Mouse (Mus musculus): ENCODE results near the gene Psmd4. TPM values are rescaled to one million over a fixed set of nuclear protein-coding genes. Genes with fewer than 3 reads are reported as not detected.
A peak's percentile ranks its signal among the peaks of the same experiment; 100 is the strongest.

Psmd4 gene
- polyA plus RNA-seq, 1 experiment from 2014 or later: 341 TPM

GRCm38 (mm10) chr3:95016532-95017056, 25.8 kb downstream of the Psmd4 start:
- Histone ChIP-seq H3K36me3 (peaks cover 22% of the 10 kb centered on the region), H3K9me3 (replicated peaks) (no peaks in the 10 kb centered on the region), H3K27me3 (ENCODE audit: low read depth, poor library complexity, severe bottlenecking) (no peaks in the 10 kb centered on the region), H3K4me1 (peaks cover 32% of the 10 kb centered on the region), H3K4me3 (peak overlapping the region; percentile 74), H3K27ac (replicated peaks) (peak overlapping the region; percentile 94)
- DNase-seq (ENCODE audit: low spot score): no peak
- 5% methylated on average over 21 of the region's 21 CpGs for WGBS

DNA sequence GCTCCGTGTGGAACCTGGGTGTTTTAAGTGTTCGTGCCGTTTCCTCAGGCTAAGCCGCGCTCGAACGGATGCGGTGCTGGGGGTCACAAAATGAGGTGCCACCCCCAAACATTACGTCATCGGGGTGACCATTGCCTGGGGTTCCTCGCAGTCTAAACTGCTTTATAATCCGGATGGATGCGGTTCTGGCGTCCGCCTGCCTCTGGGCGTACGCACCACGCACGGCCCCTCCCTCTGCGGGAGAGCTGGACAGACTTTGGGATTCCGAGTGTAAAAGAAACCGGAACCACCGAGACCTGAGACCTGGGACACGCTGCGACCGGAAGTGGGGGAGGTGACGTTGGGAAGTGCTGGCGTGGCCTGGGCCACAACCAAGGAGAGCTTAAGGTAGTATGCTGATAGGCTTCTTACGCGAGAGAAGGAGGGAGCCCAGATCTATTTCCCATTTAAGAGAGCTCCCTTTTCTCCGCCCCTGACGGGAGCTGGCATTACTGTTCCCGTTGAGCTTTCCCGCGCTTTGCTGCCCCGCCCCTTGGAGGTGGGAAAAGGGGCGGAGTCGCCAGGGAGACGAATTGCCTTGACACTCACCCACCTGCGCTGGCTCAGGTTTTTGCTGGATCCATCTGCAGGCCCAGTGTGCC, 26.4 kb downstream of the Psmd4 start:
- under 1% methylated on average over 40 of the region's 40 CpGs for WGBS
- H3K4me3 ChIP-seq: peak overlapping the region; percentile 74
- peaks cover 32% of the 10 kb centered on the region for H3K4me1 ChIP-seq
- DNase-seq (ENCODE audit: low spot score): peak; percentile 88
- H3K27me3 ChIP-seq (ENCODE audit: low read depth, poor library complexity, severe bottlenecking): no peaks in the 10 kb centered on the region
- peak overlapping the region; percentile 94 for H3K27ac ChIP-seq (replicated peaks)
- H3K36me3 ChIP-seq: peaks cover 27% of the 10 kb centered on the region
- no peaks in the 10 kb centered on the region for H3K9me3 ChIP-seq (replicated peaks)

- Histone ChIP-seq H3K9me3 (replicated peaks) (no peaks in the 10 kb centered on the region), H3K4me3 (peak within 1 kb of the TSS; percentile 74), H3K27me3 (ENCODE audit: low read depth, poor library complexity, severe bottlenecking) (no peaks in the 10 kb centered on the region), H3K36me3 (peaks cover 33% of the 10 kb centered on the region), H3K4me1 (peaks cover 32% of the 10 kb centered on the region), H3K27ac (replicated peaks) (peak within 1 kb of the TSS; percentile 94)
- under 1% methylated on average over 27 of the region's 37 CpGs for WGBS
- DNase-seq (ENCODE audit: low spot score): peak; percentile 98
Observed at GRCm38 (mm10) chr3:95015337-95015872, 27.0 kb downstream of the Psmd4 start, which contains the start of gene Zfp687. Gene Zfp687 (minus strand): TSS chr3:95015448.

DNA sequence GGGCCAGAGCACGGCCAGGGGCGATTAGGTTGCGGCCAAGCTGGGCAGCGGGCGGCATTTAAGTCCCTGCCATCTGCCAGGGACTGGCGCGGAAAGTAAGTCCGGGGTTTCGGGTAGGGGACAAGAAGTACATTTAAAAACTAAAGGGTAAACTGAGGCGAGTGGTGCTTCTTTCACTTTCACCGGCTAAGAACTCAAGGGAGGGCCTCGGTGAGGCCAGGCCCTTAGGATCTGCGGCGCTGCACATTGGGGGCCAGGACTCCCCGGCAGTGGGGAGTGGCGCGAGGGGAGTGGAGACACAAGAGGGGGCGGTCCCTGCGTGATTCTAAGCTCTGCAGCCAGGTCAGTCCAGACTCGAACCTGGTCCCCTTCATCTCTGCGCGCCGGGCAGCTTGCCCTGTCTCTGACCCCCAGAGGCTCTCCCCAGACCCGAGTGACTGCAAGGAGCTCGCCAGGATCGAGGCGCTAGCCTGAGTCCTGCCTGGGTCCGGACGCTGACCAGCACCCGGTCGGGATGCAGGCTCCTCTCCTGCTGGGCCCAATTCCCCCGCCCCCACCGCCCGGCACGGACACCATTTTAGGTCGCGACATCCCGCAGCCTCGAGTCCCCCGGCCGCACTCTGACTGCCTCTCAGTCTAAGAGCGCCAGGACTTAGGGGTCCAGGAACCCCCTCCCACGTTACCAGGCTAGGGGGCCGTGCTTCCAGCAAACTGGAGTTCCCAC, 27.8 kb downstream of the Psmd4 start:
- peak overlapping the region; percentile 94 for H3K27ac ChIP-seq (replicated peaks)
- H3K4me1 ChIP-seq: peaks cover 32% of the 10 kb centered on the region
- H3K27me3 ChIP-seq (ENCODE audit: low read depth, poor library complexity, severe bottlenecking): no peaks in the 10 kb centered on the region
- WGBS: under 1% methylated on average over 44 of the region's 44 CpGs
- H3K9me3 ChIP-seq (replicated peaks): no peaks in the 10 kb centered on the region
- H3K36me3 ChIP-seq: peaks cover 36% of the 10 kb centered on the region
- DNase-seq (ENCODE audit: low spot score): peak; percentile 74
- peak overlapping the region; percentile 74 for H3K4me3 ChIP-seq

DNA sequence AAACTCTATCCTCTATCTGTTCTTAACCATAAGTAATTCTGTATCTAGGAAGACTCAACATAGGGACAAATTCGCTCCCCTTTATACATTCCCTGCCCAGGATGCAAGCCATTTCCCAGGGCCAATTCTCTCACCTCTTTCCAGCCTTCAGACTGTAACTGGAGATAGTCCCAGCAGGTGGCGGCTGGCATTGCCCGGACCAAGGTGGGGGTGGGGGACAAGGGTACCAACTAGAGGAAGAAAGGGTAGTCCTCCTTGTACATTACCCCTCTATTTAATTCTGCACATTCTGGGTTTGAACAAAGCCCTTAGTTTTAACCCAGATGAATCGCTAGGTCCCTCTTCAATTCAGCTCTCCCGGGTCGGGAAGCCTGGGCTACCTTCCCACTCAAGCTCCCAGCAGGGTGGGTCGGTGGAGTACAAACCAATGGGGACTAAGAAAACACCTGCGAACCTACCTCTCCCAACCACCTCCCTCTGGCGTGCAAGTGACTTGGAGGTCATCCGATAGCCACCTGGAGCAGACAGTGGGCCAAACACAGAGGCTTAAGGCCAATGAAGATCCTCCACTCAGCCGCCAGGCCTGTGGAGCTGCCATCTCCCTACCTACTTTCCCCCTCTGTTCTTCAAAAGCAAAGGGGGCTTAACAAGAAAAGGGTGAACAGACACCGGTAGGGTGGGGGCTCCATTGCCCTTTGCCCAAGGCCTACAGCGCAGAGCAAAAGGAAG, 28.6 kb downstream of the Psmd4 start:
- DNase-seq (ENCODE audit: low spot score): no peak
- Histone ChIP-seq H3K27ac (replicated peaks) (peak overlapping the region; percentile 94), H3K9me3 (replicated peaks) (no peaks in the 10 kb centered on the region), H3K36me3 (peaks cover 43% of the 10 kb centered on the region), H3K27me3 (ENCODE audit: low read depth, poor library complexity, severe bottlenecking) (no peaks in the 10 kb centered on the region), H3K4me3 (peak overlapping the region; percentile 74), H3K4me1 (peaks cover 32% of the 10 kb centered on the region)
- 14% methylated on average over 13 of the region's 13 CpGs for WGBS

GRCm38 (mm10) chr3:95012982-95013381, 29.4 kb downstream of the Psmd4 start:
- Histone ChIP-seq H3K4me3 (peak overlapping the region; percentile 74), H3K4me1 (peaks cover 39% of the 10 kb centered on the region)

DNA sequence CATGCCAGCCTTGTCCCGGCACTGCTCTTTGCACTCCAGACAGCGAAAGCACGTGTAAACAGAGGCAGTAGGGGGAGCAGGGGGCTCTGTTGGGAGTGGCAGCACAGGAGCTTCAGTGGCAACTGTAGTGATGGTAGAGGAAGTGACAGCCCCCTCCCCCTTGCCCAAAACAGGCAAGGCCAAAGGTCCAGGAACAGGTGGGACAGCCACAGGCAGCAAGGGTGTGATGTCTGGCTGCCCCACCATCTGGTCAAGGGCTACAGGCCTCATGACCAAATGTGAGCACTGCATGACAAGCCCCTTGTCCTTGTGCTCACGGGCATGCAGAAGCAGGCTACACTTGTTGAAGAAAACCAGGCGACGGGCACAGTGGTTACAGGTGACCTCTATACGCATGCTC, 32.0 kb downstream of the Psmd4 start:
- H3K27me3 ChIP-seq (ENCODE audit: low read depth, poor library complexity, severe bottlenecking): no peaks in the 10 kb centered on the region
- H3K36me3 ChIP-seq: peaks cover 77% of the 10 kb centered on the region
- DNase-seq (ENCODE audit: low spot score): no peak
- no peaks in the 10 kb centered on the region for H3K9me3 ChIP-seq (replicated peaks)
- no peak overlapping the region for H3K4me3 ChIP-seq
- peaks cover 46% of the 10 kb centered on the region for H3K4me1 ChIP-seq
- no peak overlapping the region for H3K27ac ChIP-seq (replicated peaks)
- 88% methylated on average over 7 of the region's 7 CpGs for WGBS

More at GRCm38 (mm10) chr3:95012982-95013381, 29.4 kb downstream of the Psmd4 start:
- 89% methylated on average over 3 of the region's 3 CpGs for WGBS
- H3K27ac ChIP-seq (replicated peaks): no peak overlapping the region
- H3K9me3 ChIP-seq (replicated peaks): no peaks in the 10 kb centered on the region
- H3K27me3 ChIP-seq (ENCODE audit: low read depth, poor library complexity, severe bottlenecking): no peaks in the 10 kb centered on the region
- H3K36me3 ChIP-seq: peaks cover 52% of the 10 kb centered on the region
- DNase-seq (ENCODE audit: low spot score): no peak

GRCm38 (mm10) chr3:95007706-95008105, 34.7 kb downstream of the Psmd4 start:
- Histone ChIP-seq H3K27ac (replicated peaks) (peak overlapping the region; percentile 43; the same call in 1 of the 2 replicates), H3K36me3 (peaks cover 98% of the 10 kb centered on the region), H3K27me3 (ENCODE audit: low read depth, poor library complexity, severe bottlenecking) (no peaks in the 10 kb centered on the region), H3K4me1 (peaks cover 27% of the 10 kb centered on the region), H3K9me3 (replicated peaks) (no peaks in the 10 kb centered on the region), H3K4me3 (no peak overlapping the region)
- WGBS: 87% methylated on average over 9 of the region's 9 CpGs
- no peak for DNase-seq (ENCODE audit: low spot score)

DNA sequence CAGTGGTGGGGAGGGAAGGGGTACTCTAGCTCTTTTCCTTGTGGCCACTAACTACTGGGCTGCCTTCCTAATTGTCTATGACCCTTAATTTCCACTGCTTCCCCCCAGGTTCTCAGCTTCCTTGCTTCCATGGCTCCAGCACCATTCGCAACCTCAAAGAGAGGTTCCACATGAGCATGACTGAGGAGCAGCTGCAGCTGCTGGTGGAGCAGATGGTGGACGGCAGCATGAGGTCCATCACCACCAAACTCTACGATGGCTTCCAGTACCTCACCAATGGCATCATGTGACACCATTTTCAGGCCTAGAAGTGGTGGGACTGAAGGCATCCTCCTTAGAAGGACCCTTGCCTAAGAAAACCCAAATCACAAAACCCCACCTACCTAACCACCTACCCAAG, 36.8 kb downstream of the Psmd4 start:
- H3K27ac ChIP-seq (replicated peaks): no peak overlapping the region
- no peak for DNase-seq (ENCODE audit: low spot score)
- 95% methylated on average over 3 of the region's 3 CpGs for WGBS
- no peaks in the 10 kb centered on the region for H3K9me3 ChIP-seq (replicated peaks)
- no peaks in the 10 kb centered on the region for H3K27me3 ChIP-seq (ENCODE audit: low read depth, poor library complexity, severe bottlenecking)
- peaks cover 98% of the 10 kb centered on the region for H3K36me3 ChIP-seq
- no peak overlapping the region for H3K4me3 ChIP-seq
- H3K4me1 ChIP-seq: peaks cover 27% of the 10 kb centered on the region

DNA sequence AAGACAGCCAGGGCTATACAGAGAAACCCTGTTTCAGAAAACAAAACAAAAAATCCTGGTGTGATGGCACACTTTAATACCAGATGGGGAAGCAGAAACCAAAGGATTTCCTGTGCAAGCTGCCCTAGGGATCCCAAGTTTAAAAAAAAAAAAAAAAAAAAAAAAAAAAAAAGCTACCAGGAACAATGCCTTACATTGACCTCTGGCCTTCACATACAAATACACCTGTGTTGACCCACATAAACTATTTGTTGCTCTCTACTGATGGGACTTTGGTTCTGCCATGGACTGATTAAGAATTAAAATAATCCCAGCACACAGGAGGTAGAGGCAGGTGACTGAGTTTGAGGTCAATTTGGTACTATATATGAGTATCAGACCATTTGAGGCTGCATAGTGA, 39.1 kb downstream of the Psmd4 start:
- peaks cover 98% of the 10 kb centered on the region for H3K36me3 ChIP-seq

GRCm38 (mm10) chr3:95002569-95002968, 39.8 kb downstream of the Psmd4 start:
- peaks cover 97% of the 10 kb centered on the region for H3K36me3 ChIP-seq

More for the DNA sequence above, 39.1 kb downstream of the Psmd4 start:
- Histone ChIP-seq H3K9me3 (replicated peaks) (no peaks in the 10 kb centered on the region), H3K27me3 (ENCODE audit: low read depth, poor library complexity, severe bottlenecking) (no peaks in the 10 kb centered on the region), H3K27ac (replicated peaks) (no peak overlapping the region), H3K4me1 (peaks cover 23% of the 10 kb centered on the region), H3K4me3 (no peak overlapping the region)
- DNase-seq (ENCODE audit: low spot score): no peak

GRCm38 (mm10) chr3:94996946-94997345, 45.5 kb downstream of the Psmd4 start:
- H3K27me3 ChIP-seq (ENCODE audit: low read depth, poor library complexity, severe bottlenecking): no peaks in the 10 kb centered on the region
- H3K4me1 ChIP-seq: no peaks in the 10 kb centered on the region
- WGBS: 38% methylated on average over 2 of the region's 2 CpGs
- H3K36me3 ChIP-seq: peaks cover 99% of the 10 kb centered on the region
- no peak overlapping the region for H3K27ac ChIP-seq (replicated peaks)
- no peak overlapping the region for H3K4me3 ChIP-seq
- DNase-seq (ENCODE audit: low spot score): peak; percentile 70
- no peaks in the 10 kb centered on the region for H3K9me3 ChIP-seq (replicated peaks)

More at GRCm38 (mm10) chr3:95002569-95002968, 39.8 kb downstream of the Psmd4 start:
- H3K27me3 ChIP-seq (ENCODE audit: low read depth, poor library complexity, severe bottlenecking): no peaks in the 10 kb centered on the region
- no peaks in the 10 kb centered on the region for H3K9me3 ChIP-seq (replicated peaks)
- no peak for DNase-seq (ENCODE audit: low spot score)
- H3K4me3 ChIP-seq: no peak overlapping the region
- no peak overlapping the region; the same call in 1 of the 2 replicates for H3K27ac ChIP-seq (replicated peaks)
- H3K4me1 ChIP-seq: peaks cover 16% of the 10 kb centered on the region
- WGBS: 90% methylated on average over 4 of the region's 4 CpGs
